In the genomic region with DNA sequence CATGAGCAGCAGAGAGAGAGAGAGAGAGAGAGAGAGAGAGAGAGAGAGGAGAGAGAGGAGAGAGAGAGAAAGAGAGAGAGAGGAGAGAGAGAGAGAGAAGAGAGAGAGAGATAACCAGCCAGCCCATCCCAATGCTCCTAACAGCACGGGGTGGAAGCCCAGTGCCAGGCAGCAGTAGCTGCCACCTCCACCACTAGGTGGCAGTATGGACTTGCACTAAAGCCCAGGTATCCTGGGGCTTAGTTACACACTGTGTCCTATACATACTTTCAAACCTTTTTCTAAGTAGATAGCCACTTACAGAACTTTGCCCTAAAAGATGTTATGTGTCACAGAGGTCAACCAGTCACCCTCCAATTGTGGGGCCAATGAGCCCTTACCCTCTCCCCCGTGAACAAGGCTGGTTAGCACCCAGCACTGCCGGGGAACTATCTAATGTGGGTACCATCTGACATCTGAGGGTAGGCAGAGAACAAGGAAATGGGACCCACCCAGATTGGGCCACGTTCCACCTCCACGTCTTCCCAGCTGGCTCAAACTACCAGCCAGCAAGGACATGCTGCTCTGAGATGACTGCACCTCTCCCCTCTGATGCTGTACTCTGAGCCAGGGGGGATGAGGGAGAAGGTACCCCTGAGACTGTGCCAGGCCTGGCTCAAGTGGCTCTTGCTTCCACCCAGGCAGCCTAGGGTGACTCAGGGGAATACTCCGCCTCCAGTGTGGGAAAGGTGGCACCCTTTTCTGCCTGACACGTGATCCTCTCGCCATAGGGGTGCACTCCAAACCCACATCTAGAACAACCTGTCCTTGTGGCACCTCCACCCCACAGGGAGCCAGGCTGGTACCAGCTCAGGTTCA, we compare ENCODE assay signal across 8 mouse cellular contexts. TPM values are rescaled to one million over a fixed set of nuclear protein-coding genes. Genes with fewer than 3 reads are reported as not detected.
DNase-seq lines count a peak whose midpoint lies in the region; ATAC-seq and TF ChIP-seq lines count a peak whose summit lies in the region.

No protein-coding gene starts in this region.

- WGBS in forebrain, embryonic 12.5 days = 69% methylated on average over 8 of the region's 8 CpGs
- 60% methylated on average over 8 of the region's 8 CpGs for WGBS in lung, embryonic 16.5 days

- H3K36me3 ChIP-seq in ES-E14 (ENCODE audit: control insufficient read depth, insufficient read depth, low read length, poor library complexity, severe bottlenecking) = peaks cover 53% of the 10 kb centered on the region
- peaks cover 67% of the 10 kb centered on the region for H3K36me3 ChIP-seq in forebrain, embryonic 12.5 days (replicated peaks)
- H3K36me3 ChIP-seq in lung, embryonic 16.5 days (ENCODE audit: control insufficient read depth, insufficient read depth, low read length) = peaks cover 3% of the 10 kb centered on the region; the same call in 1 of the 2 replicates

- H3K9ac ChIP-seq in ES-E14 (ENCODE audit: insufficient read depth, low read depth, low read length, poor library complexity, severe bottlenecking) = no peak overlapping the region
- H3K9ac ChIP-seq in forebrain, embryonic 12.5 days = no peak overlapping the region
- H3K9ac ChIP-seq in lung, embryonic 16.5 days (ENCODE audit: low read length) = no peak overlapping the region

- peak; percentile 86 for TF ChIP-seq CTCF in layer of hippocampus, adult 2 months (conservative IDR thresholded peaks at IDR 0.05)

- H3K4me1 ChIP-seq in ES-E14 (ENCODE audit: control insufficient read depth in 2 of 2, insufficient read depth in 2 of 2, low read length in 2 of 2, poor library complexity in 1 of 2) = peaks cover 0 to 11% of the 10 kb centered on the region in 2 experiments; a peak in 2 of 4 replicates
- H3K4me1 ChIP-seq in forebrain, embryonic 12.5 days = peaks cover 31% of the 10 kb centered on the region
- peaks cover 11% of the 10 kb centered on the region for H3K4me1 ChIP-seq in lung, embryonic 16.5 days (replicated peaks; ENCODE audit: control insufficient read depth, insufficient read depth, low read length)

- in situ Hi-C loops in ES-E14 (cut with MboI; ENCODE audit: low sequenced_read_pairs in 2 of 2, unreplicated experiment in 2 of 2) = no loop called here

- DNase-seq in ES-E14 (ENCODE audit: low read depth, low spot score) = no peak
- DNase-seq in c-Kit-positive CD71-positive TER-119-positive erythroid progenitor cells, embryonic 14.5 days (ENCODE audit: low spot score) = peak; percentile 90
- DNase-seq in layer of hippocampus, adult 2 months (ENCODE audit: low spot score in 2 of 2) = peak; percentile 83 to 90
- DNase-seq in retina, adult 2 months (ENCODE audit: low read depth, low spot score) = peak; percentile 62
- DNase-seq in thymus, postnatal 10 days (ENCODE audit: low spot score in 2 of 2) = peak; percentile 71 to 93

- H3K27ac ChIP-seq in ES-E14 (ENCODE audit: insufficient read depth, low read depth, low read length, poor library complexity, severe bottlenecking) = no peak overlapping the region
- H3K27ac ChIP-seq in forebrain, embryonic 12.5 days = peak overlapping the region; percentile 74; the same call in 1 of the 2 replicates
- peak overlapping the region; percentile 94 for H3K27ac ChIP-seq in layer of hippocampus, adult 2 months
- no peak overlapping the region for H3K27ac ChIP-seq in lung, embryonic 16.5 days (ENCODE audit: low read length)

- H3K27me3 ChIP-seq in forebrain, embryonic 12.5 days = no peaks in the 10 kb centered on the region
- H3K27me3 ChIP-seq in lung, embryonic 16.5 days (ENCODE audit: control insufficient read depth, insufficient read depth, low read depth, low read length) = no peaks in the 10 kb centered on the region

- H3K9me3 ChIP-seq in ES-E14 (ENCODE audit: control insufficient read depth, insufficient read depth, low read depth, low read length) = no peaks in the 10 kb centered on the region
- H3K9me3 ChIP-seq in forebrain, embryonic 12.5 days = no peaks in the 10 kb centered on the region
- no peaks in the 10 kb centered on the region for H3K9me3 ChIP-seq in lung, embryonic 16.5 days (ENCODE audit: control insufficient read depth, low read length)

- peak; percentile 70 for ATAC-seq in forebrain, embryonic 12.5 days (ENCODE audit: low FRiP score)
- peak; percentile 47 to 54; a peak in 2 of 4 replicates for ATAC-seq in hematopoietic stem cell, adult 5-6 weeks (replicated peaks in 1 of 2; ENCODE audit: insufficient read depth in 1 of 2, low FRiP score in 2 of 2, low TSS enrichment in 1 of 2, low read depth in 1 of 2, poor library complexity in 2 of 2, severe bottlenecking in 2 of 2)
- peak; percentile 79 for ATAC-seq in lung, embryonic 16.5 days (ENCODE audit: low read depth)

- H3K4me3 ChIP-seq in ES-E14 (ENCODE audit: insufficient read depth in 1 of 2, low read depth in 1 of 2, low read length in 2 of 2, poor library complexity in 1 of 2, severe bottlenecking in 1 of 2) = no peak overlapping the region
- H3K4me3 ChIP-seq in forebrain, embryonic 12.5 days (replicated peaks) = no peak overlapping the region
- H3K4me3 ChIP-seq in layer of hippocampus, adult 2 months = peak overlapping the region; percentile 24; the same call in 1 of the 2 replicates
- H3K4me3 ChIP-seq in lung, embryonic 16.5 days (ENCODE audit: low read length) = no peak overlapping the region

- H3K4me2 ChIP-seq in forebrain, embryonic 12.5 days = no peak overlapping the region
- no peak overlapping the region for H3K4me2 ChIP-seq in lung, embryonic 16.5 days (ENCODE audit: low read depth, low read length)

TF ChIP-seq in ES-E14, 5 proteins besides CTCF, POLR2A, EP300 and RAD21:
- TF ChIP-seq ZNF384 (IDR thresholded peaks at IDR 0.05; ENCODE audit: low read depth, low read length) (no peak), ZC3H11A (IDR thresholded peaks at IDR 0.05; ENCODE audit: borderline replicate concordance, low read depth, low read length) (peak; percentile 67; the same call in 1 of the 2 replicates), HCFC1 (IDR thresholded peaks at IDR 0.05; ENCODE audit: borderline replicate concordance, insufficient read depth, low read length) (no peak), CHD2 (IDR thresholded peaks at IDR 0.05; ENCODE audit: low read depth, low read length) (no peak), MAFK (IDR thresholded peaks at IDR 0.05; ENCODE audit: insufficient read depth, low read depth, low read length) (no peak)

RNA-seq across cellular contexts. Expression of gene Fbxl18, which starts 15.7 kb away (rescaled TPM):
- total RNA-seq in ES-E14 (2012; rRNA removed) = 20.1 and 27.1 TPM in 2 replicates
- polyA plus RNA-seq in forebrain, embryonic 12.5 days (2016; fragmentation: Nextera tagmentation; extraction: Ambion mirVana) = 24.0 and 24.6 TPM in 2 replicates
- total RNA-seq in hematopoietic stem cell, adult 5-6 weeks (2017) = 1.8 and 5.8 TPM in 2 replicates
- total RNA-seq in layer of hippocampus, adult 2 months (2021) = 10 to 100 TPM; 36.7 to 39.9 TPM
- polyA plus RNA-seq in lung, embryonic 16.5 days (2015; fragmentation: Nextera tagmentation; extraction: Ambion mirVana) = 9.5 and 10.3 TPM in 2 replicates

RNA-seq across cellular contexts. Expression of gene Actb, which starts 27.0 kb away (rescaled TPM):
- 3,755 and 4,692 TPM in 2 replicates for total RNA-seq in ES-E14 (2012; rRNA removed)
- polyA plus RNA-seq in forebrain, embryonic 12.5 days (2016; fragmentation: Nextera tagmentation; extraction: Ambion mirVana) = 12,389 and 14,301 TPM in 2 replicates
- total RNA-seq in hematopoietic stem cell, adult 5-6 weeks (2017) = 2,681 and 4,323 TPM in 2 replicates
- 1,000 to 10,000 TPM; 3,149 to 3,251 TPM for total RNA-seq in layer of hippocampus, adult 2 months (2021)
- polyA plus RNA-seq in lung, embryonic 16.5 days (2015; fragmentation: Nextera tagmentation; extraction: Ambion mirVana) = 16,153 and 18,603 TPM in 2 replicates

Comparison
In these comparisons a context has a peak if more than half of its experiments do, and no peak if none do; other contexts are left out.
1. H3K27ac ChIP-seq: peak in forebrain, embryonic 12.5 days (single experiment) and layer of hippocampus, adult 2 months (single experiment); none in ES-E14 (single experiment) and lung, embryonic 16.5 days (single experiment).
2. Peak in every context shown above with its lines, with median percentiles within 50 percentile points of each other: ATAC-seq.